Mouse (Mus musculus) cerebellum, adult 2 months (tissue): ENCODE measurements at regions not wholly inside any gene's neighbourhood (a gene's known extent, or its start where the extent isn't known, plus 50 kb on each side); places are given as distances from the start of the nearest gene placed in this dataset.

ENCODE experiments used
- DNase-seq, 2 experiments: peaks; one replicate each; pipeline ENCODE4 v3.0.0; 2021
- H3K27ac ChIP-seq: fragments of 200-500 bp; 2 replicates; pipeline ENCODE4 v1.5.1; 2012; ENCODE audit warnings: low read length, control low read depth, inconsistent platforms; ENCODE audit not compliant: insufficient read depth
- H3K27me3 ChIP-seq: fragments of 200-500 bp; 2 replicates; pipeline ENCODE4 v1.6.1; 2012; ENCODE audit warnings: inconsistent platforms, mild to moderate bottlenecking, low read length, moderate library complexity; ENCODE audit not compliant: control insufficient read depth, insufficient read depth
- H3K4me1 ChIP-seq: fragments of 200-500 bp; 2 replicates; pipeline ENCODE4 v1.6.1; 2011; ENCODE audit warnings: low read length; ENCODE audit not compliant: control insufficient read depth, insufficient read depth
- H3K4me3 ChIP-seq: fragments of 200-500 bp; replicated peaks from 2 replicates; pipeline ENCODE3; 2011; ENCODE audit warnings: mild to moderate bottlenecking, low read depth, low read length, control low read depth; ENCODE audit not compliant: insufficient read depth
- CTCF ChIP-seq: fragments of 200-500 bp; IDR thresholded peaks from 2 replicates; pipeline ENCODE4 v1.5.1; 2011; ENCODE audit warnings: low read depth, mild to moderate bottlenecking, control low read depth, low read length, moderate library complexity, borderline replicate concordance; ENCODE audit not compliant: insufficient read depth
- POLR2A ChIP-seq: fragments of 200-500 bp; IDR thresholded peaks from 2 replicates; pipeline ENCODE4 v1.6.1; 2011; ENCODE audit warnings: low read length, control low read depth, borderline replicate concordance; ENCODE audit not compliant: insufficient read depth
- WGBS: fragments of 180-500 bp; shearing (Covaris S2); methylation state at CpG from one replicate; pipeline ENCODE4 v1.1.7; 2018; 5-methylcytosine and 5-hydroxymethylcytosine counted together

DNA sequence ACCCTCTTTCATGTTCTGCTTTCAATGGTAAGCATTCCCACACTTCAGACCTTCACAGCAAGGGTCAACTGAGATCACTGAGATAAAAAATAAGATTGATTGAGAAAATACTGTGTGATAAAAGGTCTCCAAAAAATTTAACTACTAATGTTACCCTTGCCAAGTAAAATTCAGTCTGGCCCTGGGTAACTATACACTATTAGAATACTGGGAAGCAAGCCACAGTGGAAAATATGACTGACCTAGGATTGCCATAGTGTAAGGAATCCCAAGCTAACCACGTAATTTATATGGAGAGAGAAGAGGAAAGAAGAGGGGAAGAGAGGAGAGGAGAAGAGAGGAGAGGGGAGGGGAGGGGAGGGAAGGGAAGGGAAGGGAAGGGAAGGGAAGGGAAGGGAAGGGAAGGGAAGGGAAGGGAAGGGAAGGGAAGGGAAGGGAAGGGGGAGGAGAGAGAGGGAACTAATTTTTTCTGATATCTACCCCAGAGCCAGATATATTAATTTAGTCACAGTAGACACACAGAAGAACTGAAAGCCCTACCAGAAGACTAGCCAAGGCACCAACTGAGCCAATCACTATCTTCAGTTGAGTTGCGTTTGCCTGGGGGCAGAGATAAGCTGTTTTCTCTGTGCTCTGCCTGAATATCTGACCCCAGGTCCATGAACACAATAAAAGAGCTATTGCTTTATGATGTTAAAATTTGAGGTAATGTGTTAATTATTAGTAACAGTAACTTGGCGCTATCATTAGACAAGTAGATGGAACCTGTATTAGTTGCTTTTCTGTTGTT, 97.3 kb upstream of the Ifne start:
- no peak for DNase-seq
- no peak overlapping the region for H3K27ac ChIP-seq
- 78% methylated on average over 3 of the region's 3 CpGs for WGBS
- no peaks in the 10 kb centered on the region for H3K4me1 ChIP-seq
- TF ChIP-seq POLR2A (no peak), CTCF (no peak)
- H3K4me3 ChIP-seq: no peak overlapping the region
- H3K27me3 ChIP-seq: no peaks in the 10 kb centered on the region

DNA sequence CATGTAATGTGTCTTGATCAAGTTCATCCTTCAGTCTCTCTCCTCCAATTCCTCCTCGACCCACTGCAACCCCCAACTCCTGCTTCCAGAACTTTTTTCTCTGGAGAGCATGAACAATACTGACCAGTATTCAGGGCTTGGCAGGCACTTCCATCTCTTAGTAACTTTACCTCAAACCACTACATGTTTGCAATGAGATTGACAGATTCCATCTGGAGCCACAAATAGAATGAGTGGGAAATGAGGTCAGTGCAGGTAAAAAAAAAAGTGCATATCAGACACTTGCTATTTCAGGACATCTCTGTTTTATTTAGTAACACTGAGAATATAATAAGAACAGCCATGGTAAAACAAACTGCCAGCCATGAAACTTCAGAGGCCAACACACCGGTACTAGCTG, 94.5 kb upstream of the Ifne start:
- Histone ChIP-seq H3K27me3 (no peaks in the 10 kb centered on the region), H3K4me3 (no peak overlapping the region), H3K4me1 (no peaks in the 10 kb centered on the region), H3K27ac (no peak overlapping the region)
- 75% methylated on average over 2 of the region's 2 CpGs for WGBS
- TF ChIP-seq POLR2A: no peak
- TF ChIP-seq CTCF: no peak
- DNase-seq: no peak

DNA sequence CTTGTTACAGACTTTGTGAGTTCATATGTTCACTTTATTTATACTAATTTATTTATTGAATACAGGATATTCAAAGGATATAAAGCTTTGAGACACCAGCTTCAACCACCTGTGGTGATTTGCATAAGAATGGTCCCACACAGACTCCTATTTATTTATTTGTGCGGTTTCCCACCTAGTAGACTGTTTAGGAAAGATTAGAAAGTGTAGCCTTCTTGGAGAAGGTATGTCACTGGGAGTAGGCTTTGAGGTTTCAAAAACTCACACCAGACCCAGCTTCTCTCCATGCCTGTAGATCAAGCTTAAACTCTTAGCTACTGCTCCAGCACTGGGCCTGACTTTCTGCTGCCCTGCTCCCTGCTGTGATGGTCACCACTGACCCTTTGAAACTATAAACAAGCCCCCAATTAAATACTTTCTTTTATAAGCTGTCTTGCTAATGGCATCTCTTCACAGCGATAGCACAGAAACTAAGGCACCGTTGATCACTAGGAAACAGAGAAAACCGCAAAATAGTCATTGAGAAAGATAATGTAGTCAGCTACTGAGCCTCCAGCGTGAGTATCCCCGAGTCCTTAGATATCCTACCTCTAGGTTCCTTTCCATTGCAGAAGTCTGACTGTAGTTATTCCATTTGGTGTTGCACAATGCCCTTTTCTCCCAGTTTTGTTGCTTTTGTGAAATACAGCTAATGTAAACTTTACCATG, 89.3 kb upstream of the Ifne start:
- WGBS: 48% methylated on average over 6 of the region's 6 CpGs
- H3K27ac ChIP-seq: no peak overlapping the region
- no peak for DNase-seq
- no peak for TF ChIP-seq CTCF
- no peak for TF ChIP-seq POLR2A
- no peaks in the 10 kb centered on the region for H3K4me1 ChIP-seq
- no peak overlapping the region for H3K4me3 ChIP-seq
- H3K27me3 ChIP-seq: no peaks in the 10 kb centered on the region

DNA sequence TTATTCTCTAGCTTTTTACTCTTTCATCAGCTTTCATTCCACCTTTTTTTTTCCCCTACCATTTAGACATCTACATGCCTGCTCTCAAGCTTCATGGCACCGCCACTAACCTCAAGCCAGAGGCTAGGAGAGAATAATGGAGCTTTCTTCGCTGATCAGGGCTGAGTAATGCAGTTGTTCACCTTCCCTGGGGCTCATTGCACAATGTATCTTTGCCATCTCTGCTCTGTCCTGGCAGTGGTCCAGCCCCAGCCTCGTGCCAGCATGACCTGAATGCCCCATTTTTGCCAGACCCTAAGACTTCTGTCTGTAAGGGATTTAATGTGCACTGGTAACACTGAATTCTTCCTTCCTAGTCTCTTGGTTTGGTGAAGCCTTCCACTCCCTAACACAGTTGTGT, 79.6 kb upstream of the Ifne start:
- no peaks in the 10 kb centered on the region for H3K4me1 ChIP-seq
- no peak for DNase-seq
- TF ChIP-seq POLR2A: no peak
- TF ChIP-seq CTCF: no peak
- no peak overlapping the region for H3K4me3 ChIP-seq
- WGBS: 25% methylated on average over 3 of the region's 3 CpGs
- H3K27ac ChIP-seq: no peak overlapping the region
- H3K27me3 ChIP-seq: no peaks in the 10 kb centered on the region

DNA sequence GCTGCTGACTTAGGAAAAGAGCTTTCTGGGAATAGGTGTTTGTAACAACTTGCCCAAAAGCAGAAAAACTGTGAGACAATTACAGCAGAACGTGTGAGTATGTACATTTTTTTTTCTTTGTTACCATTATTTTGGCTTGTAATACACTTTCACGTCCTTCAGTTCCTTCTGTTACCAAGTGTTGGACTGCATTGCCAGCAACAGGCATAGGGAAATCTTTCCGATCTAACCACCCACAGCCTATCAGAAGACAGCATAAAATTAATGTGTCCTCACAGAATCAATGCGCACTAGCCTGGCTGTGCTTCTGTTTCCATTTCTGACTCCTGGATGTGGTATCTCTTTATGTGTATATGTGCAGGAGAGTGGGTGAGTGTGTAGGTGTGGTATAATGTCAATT, 76.6 kb upstream of the Ifne start:
- 66% methylated on average over 4 of the region's 4 CpGs for WGBS
- DNase-seq: no peak
- no peaks in the 10 kb centered on the region for H3K4me1 ChIP-seq
- TF ChIP-seq CTCF (no peak), POLR2A (no peak)
- no peaks in the 10 kb centered on the region for H3K27me3 ChIP-seq
- no peak overlapping the region for H3K4me3 ChIP-seq
- H3K27ac ChIP-seq: no peak overlapping the region

DNA sequence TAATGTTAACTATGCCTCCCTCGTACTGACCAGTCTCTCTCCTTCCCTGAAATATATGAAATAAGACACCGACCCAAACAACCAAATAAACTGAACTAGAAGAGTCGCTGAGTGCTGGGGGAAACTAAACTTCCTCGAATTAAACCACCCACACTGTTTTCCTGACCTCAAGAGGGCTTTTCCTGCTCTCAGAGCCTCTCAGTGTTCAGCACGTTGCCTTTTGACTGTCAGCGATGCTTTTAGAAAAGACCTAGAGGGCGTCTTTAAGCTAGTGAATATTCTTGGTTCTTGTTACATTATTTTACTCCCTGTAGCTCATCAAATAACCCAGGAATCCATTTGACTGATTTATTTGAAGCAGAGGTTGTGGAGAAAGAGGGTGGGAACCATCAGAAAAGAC, 76.2 kb upstream of the Ifne start:
- Histone ChIP-seq H3K27me3 (no peaks in the 10 kb centered on the region), H3K27ac (no peak overlapping the region), H3K4me3 (no peak overlapping the region), H3K4me1 (no peaks in the 10 kb centered on the region)
- WGBS: 46% methylated on average over 7 of the region's 7 CpGs
- no peak for TF ChIP-seq POLR2A
- TF ChIP-seq CTCF: no peak
- no peak for DNase-seq

DNA sequence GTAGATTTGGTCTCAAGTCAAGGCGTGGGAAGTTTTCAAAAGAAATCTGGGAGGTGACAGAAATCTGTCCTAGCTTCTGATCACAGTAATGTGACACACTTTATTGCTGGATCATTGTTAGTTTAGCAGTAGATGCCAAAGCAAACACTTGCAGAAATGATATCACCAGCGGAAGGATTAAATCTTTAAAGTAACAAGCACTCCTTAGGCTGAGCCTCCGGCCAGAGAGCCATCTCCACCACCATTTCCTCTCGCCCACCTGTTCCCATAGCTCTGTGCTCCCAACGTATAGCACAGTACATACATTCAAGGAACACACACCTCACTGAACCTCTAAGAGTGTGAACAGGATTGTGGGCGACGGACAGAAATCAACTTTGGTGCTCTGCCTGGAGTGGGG, 75.6 kb upstream of the Ifne start:
- 92% methylated on average over 7 of the region's 7 CpGs for WGBS
- Histone ChIP-seq H3K27me3 (no peaks in the 10 kb centered on the region), H3K4me3 (no peak overlapping the region), H3K27ac (no peak overlapping the region), H3K4me1 (no peaks in the 10 kb centered on the region)
- DNase-seq: no peak
- TF ChIP-seq POLR2A (no peak), CTCF (no peak)

DNA sequence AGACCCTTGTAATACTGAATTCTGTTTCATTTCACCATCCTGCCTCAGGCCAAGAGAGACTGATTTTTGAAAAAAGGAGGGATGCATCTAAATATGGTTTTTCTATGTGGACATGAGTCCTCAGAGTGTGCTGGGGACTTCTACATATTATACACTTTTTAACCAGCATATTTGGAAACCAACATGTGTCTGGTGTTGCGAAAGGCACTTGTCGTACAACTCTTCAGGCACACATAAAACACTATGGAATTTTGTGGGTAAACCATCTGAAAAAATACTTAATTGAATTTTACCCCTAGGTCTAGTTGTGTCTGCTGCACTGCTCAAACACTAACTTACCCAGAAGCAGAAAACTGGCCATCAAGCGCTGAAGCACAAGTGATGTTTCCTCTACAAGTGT, 74.0 kb upstream of the Ifne start:
- 95% methylated on average over 3 of the region's 3 CpGs for WGBS
- no peak overlapping the region for H3K4me3 ChIP-seq
- no peaks in the 10 kb centered on the region for H3K4me1 ChIP-seq
- no peak for DNase-seq
- no peak for TF ChIP-seq CTCF
- TF ChIP-seq POLR2A: no peak
- H3K27ac ChIP-seq: no peak overlapping the region
- no peaks in the 10 kb centered on the region for H3K27me3 ChIP-seq
